Mouse (Mus musculus) liver, postnatal 0 days (tissue): ENCODE measurements around the gene Hoxc8. TPM values are rescaled to one million over a fixed set of nuclear protein-coding genes. Genes with fewer than 3 reads are reported as not detected.

ENCODE experiments used
- ATAC-seq: fragments of 200-750 bp; cut with Nextera tagmentation; 2 replicates; pipeline ENCODE4 v1.8.0; 2017; ENCODE audit warnings: mild to moderate bottlenecking, moderate library complexity
- DNase-seq: peaks from one replicate; pipeline ENCODE4 v3.0.0-alpha.2; 2016
- H3K27ac ChIP-seq: fragments of 300-500 bp; sonication (generic); 2 replicates; pipeline ENCODE4 v1.5.1; 2014; ENCODE audit warnings: antibody characterized with exemption, moderate library complexity, mild to moderate bottlenecking, low read depth
- H3K27me3 ChIP-seq: fragments of 300-500 bp; sonication (generic); 2 replicates; pipeline ENCODE4 v1.6.1; 2014; ENCODE audit warnings: low read length, control low read depth, mixed read lengths; ENCODE audit not compliant: insufficient read depth
- H3K36me3 ChIP-seq: fragments of 300-500 bp; sonication (generic); replicated peaks from 2 replicates; pipeline ENCODE4 v1.6.1; 2014; ENCODE audit warnings: mild to moderate bottlenecking, control low read depth, low read length, moderate library complexity, mixed read lengths; ENCODE audit not compliant: insufficient read depth
- H3K4me1 ChIP-seq: fragments of 300-500 bp; sonication (generic); 2 replicates; pipeline ENCODE4 v1.6.1; 2014; ENCODE audit warnings: antibody characterized with exemption, mild to moderate bottlenecking, control low read depth; ENCODE audit not compliant: insufficient read depth
- H3K4me2 ChIP-seq: fragments of 300-500 bp; sonication (generic); 2 replicates; pipeline ENCODE4 v1.6.1; 2014; ENCODE audit warnings: low read depth, mild to moderate bottlenecking, low read length, moderate library complexity, mixed read lengths
- H3K4me3 ChIP-seq: fragments of 300-500 bp; sonication (generic); 2 replicates; pipeline ENCODE4 v1.5.1; 2014; ENCODE audit warnings: low read depth, low read length
- H3K9ac ChIP-seq: fragments of 300-500 bp; sonication (generic); replicated peaks from 2 replicates; pipeline ENCODE4 v1.6.1; 2014; ENCODE audit warnings: mild to moderate bottlenecking, moderate library complexity
- H3K9me3 ChIP-seq: fragments of 300-500 bp; sonication (generic); 2 replicates; pipeline ENCODE4 v1.6.1; 2016; ENCODE audit warnings: mild to moderate bottlenecking, control low read depth, low read length, mixed read lengths
- CTCF ChIP-seq: sonication (generic); IDR thresholded peaks from 2 replicates; pipeline ENCODE4 v1.5.1; 2016; ENCODE audit warnings: antibody characterized with exemption, low read depth
- EP300 ChIP-seq: IDR thresholded peaks from 2 replicates; pipeline ENCODE4 v1.6.1; 2016; ENCODE audit warnings: antibody characterized with exemption, low read depth, mild to moderate bottlenecking
- WGBS: fragments of 180-500 bp; shearing (Covaris S2); extraction: QIAGEN DNeasy Blood & Tissue Kit; methylation state at CpG from one replicate; pipeline ENCODE4 v1.1.7; 2014; ENCODE audit not compliant: insufficient replicate concordance; 5-methylcytosine and 5-hydroxymethylcytosine counted together
- polyA plus RNA-seq: library from polyadenylated mRNA; unstranded; fragments of >200 nt; fragmentation: Nextera tagmentation; extraction: Ambion mirVana; gene quantifications from 2 replicates; pipeline ENCODE4 v1.2.1, GENCODE M21; 2015

The Hoxc8 gene
- polyA plus RNA-seq, 1 experiment from 2014 or later, result not detected

DNA sequence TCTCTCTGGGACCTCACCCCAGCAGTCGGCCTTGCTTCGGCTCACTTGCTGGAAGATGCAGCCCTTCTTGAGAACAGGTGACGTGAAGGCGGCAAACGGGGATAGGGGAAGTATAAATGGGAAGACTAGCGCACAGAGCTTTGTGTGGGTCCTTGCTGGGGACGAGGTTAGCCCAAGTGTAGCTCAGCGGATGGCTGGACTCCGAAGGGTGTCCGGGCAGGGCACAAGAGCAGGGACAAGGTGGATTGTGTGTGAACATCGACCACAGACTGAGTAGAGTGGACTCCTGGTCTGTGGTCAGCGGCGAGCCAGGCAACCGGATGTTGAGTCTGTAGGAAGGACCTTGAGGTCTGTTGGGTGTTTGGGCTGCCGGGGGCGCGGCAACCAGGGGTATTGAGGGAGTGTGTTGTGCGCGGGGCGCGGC is 14.7 kb upstream of the Hoxc8 start:
- WGBS, result 2% methylated on average over 21 of the region's 21 CpGs
- TF ChIP-seq EP300 (no peak), CTCF (no peak)

DNA sequence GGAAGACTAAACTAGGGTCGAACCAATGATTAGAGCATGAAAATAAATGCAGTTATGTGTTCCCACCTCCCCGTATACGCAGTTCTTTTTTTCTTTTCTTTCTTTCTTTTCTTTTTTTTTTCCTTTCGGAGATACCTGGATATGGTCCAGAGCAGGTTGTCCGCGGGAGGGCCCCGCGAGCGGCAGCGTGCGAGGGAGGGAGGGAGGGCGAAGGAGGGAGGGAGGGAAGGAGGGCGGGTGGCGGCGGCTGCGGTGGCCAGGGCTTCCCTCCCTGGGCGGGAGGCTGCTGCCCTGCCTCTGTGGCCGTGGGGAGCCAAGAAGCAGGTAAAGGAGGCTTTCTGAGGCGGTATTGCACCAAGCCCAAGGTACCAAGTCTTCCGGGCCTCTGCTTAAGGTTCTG is 14.2 kb upstream of the Hoxc8 start, which contains the start of gene Hoxc9:
Gene Hoxc9, plus strand, starts transcription at position 269 of the 400 bp plus-strand sequence.
- 1% methylated on average over 9 of the region's 20 CpGs for WGBS
- peaks cover 98% of the 10 kb centered on the region for H3K27me3 ChIP-seq

More for the DNA sequence above, 14.7 kb upstream of the Hoxc8 start:
- H3K36me3 ChIP-seq, result no peaks in the 10 kb centered on the region
- peaks cover 98% of the 10 kb centered on the region for H3K27me3 ChIP-seq
- ATAC-seq, result no peak
- H3K4me1 ChIP-seq, result peaks cover 8% of the 10 kb centered on the region
- no peak overlapping the region for H3K27ac ChIP-seq
- no peak overlapping the region for H3K9ac ChIP-seq
- no peaks in the 10 kb centered on the region for H3K9me3 ChIP-seq
- no peak for DNase-seq
- H3K4me3 ChIP-seq, result no peak overlapping the region
- H3K4me2 ChIP-seq, result no peak overlapping the region

DNA sequence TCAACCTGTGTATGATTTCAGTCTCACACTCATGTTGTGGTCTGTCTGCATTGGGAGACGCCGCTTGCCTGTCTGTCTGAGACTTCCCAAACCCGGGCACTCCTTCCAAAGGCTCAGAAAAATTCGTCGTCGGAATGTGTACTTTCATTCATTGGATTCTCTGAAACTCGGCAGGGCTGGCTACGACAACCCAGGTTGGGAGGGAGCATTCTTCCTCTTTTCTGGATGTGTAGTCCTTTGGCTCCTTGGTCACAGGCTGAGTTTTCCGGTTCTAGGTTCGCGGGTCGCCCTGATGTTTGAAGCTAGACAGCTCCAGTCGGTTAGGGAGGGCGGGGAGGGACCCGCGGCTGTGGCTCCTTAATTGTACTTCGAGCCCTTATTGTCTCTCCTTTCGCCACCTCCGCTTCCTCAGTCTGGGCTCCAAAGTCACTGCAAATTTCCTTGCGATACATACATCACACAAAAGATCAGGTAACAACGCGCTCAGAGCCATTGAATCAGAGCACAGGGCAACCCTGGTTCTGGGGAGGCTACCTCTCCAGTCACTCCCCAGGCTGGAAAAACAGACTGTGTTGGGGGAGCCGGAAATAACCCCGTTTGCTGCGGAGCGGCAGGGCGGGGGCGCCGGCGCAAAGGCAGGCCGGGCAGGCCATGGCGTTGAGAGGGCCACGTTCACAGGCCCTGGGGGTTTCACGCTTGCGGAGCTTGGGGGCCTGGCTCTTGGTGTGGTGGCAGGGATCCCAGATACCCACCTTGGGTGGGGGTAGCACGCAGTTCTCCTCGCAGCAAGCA is 13.6 kb upstream of the Hoxc8 start:
- Histone ChIP-seq H3K27ac (no peak overlapping the region), H3K9ac (no peak overlapping the region), H3K4me1 (peaks cover 12% of the 10 kb centered on the region), H3K27me3 (peaks cover 98% of the 10 kb centered on the region), H3K9me3 (no peaks in the 10 kb centered on the region), H3K4me3 (peak overlapping the region; percentile 39), H3K36me3 (no peaks in the 10 kb centered on the region), H3K4me2 (peak overlapping the region; percentile 52)
- ATAC-seq (no peak), DNase-seq (no peak)
- 3% methylated on average over 37 of the region's 37 CpGs for WGBS
- no peak for TF ChIP-seq CTCF
- TF ChIP-seq EP300, result no peak

More for the DNA sequence above, 14.2 kb upstream of the Hoxc8 start, which contains the start of gene Hoxc9:
- TF ChIP-seq CTCF, result no peak
- TF ChIP-seq EP300, result no peak
- DNase-seq, result no peak
- no peak within 1 kb of the TSS for H3K9ac ChIP-seq
- ATAC-seq, result no peak
- no peaks in the 10 kb centered on the region for H3K9me3 ChIP-seq
- peak within 1 kb of the TSS; percentile 39 for H3K4me3 ChIP-seq
- H3K36me3 ChIP-seq, result no peaks in the 10 kb centered on the region
- peak within 1 kb of the TSS; percentile 52 for H3K4me2 ChIP-seq
- peaks cover 8% of the 10 kb centered on the region for H3K4me1 ChIP-seq
- no peak within 1 kb of the TSS for H3K27ac ChIP-seq

DNA sequence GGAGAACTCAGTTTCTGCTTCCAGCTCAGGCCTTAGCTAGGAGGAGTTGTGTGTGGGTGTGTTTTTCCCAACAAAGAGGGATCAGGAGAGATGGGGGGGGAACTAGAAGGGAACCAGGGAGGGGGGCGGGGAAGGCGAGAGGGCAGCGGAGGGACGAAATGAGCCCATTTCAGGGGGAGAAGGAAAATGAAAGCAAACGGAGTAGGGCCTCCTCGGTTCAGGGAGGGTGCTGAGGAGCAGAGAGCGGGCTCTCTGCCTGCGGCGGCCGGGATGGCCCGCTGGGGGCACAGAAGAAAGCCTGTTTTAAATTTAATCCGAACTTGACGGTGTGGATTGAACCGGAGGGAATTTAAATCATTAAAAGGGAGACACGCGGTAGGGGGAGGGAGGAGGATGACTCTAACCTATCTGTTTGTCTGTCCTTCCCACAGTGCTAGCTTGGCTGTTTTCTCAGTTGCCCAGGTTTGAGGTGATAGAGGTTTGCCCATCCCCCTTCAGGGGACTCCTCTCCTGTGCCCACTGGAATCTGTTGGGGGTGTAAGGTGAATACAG is 12.9 kb upstream of the Hoxc8 start:
- TF ChIP-seq EP300 (no peak), CTCF (no peak)
- 5% methylated on average over 16 of the region's 16 CpGs for WGBS
- peak overlapping the region; percentile 39 for H3K4me3 ChIP-seq
- H3K4me2 ChIP-seq, result peak overlapping the region; percentile 52
- no peaks in the 10 kb centered on the region for H3K36me3 ChIP-seq
- no peak overlapping the region for H3K9ac ChIP-seq
- H3K9me3 ChIP-seq, result no peaks in the 10 kb centered on the region
- DNase-seq (no peak), ATAC-seq (no peak)
- H3K27me3 ChIP-seq, result peaks cover 98% of the 10 kb centered on the region
- peaks cover 13% of the 10 kb centered on the region for H3K4me1 ChIP-seq
- H3K27ac ChIP-seq, result no peak overlapping the region

DNA sequence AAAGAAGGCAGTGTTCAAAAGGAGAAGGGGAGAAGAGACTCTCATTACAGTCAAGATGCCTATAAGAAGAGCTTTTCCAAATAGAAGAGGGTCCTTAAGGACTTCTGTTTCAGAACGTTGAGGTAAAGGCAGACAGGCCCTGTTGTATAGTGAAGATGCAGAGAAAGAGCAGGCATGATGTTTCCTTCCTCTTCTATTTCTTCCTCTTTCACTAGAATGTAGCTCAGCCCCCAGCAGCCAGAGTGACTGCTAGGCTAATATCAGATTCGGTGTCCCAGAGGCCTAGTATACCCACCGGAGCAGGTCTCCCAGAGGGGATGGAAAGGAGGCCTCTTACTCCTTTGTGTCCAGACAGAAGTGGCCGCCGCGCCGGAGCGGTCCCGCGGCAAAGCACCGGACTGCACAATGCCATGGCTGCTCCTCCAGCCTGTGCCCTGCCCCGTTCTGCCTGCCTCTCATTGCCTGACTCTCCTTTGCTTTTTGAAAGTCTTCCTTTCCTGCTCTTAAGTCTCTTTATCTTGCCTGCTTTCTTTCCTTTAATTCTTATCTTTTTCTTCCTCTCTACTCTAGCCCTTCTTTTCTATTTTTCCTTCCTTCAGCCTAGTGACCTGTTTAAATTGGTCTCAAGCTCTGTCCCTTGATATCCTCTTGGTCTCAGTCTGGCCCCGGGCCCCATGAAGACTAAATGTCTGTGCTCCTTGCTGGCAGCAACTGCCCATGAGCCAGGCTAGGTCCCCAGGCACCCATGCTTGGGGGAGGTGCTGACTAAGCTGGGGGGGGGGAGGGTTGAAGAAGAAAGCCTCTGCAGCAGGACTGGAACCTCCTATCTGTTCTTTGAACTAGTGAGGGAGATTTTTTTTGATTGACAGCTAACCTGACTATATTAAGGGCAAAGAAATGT is 11.5 kb upstream of the Hoxc8 start:
- H3K9ac ChIP-seq, result no peak overlapping the region
- no peak for ATAC-seq
- WGBS, result 5% methylated on average over 13 of the region's 13 CpGs
- H3K4me3 ChIP-seq, result no peak overlapping the region
- H3K27ac ChIP-seq, result no peak overlapping the region
- peaks cover 98% of the 10 kb centered on the region for H3K27me3 ChIP-seq
- peaks cover 13% of the 10 kb centered on the region for H3K4me1 ChIP-seq
- no peaks in the 10 kb centered on the region for H3K36me3 ChIP-seq
- H3K9me3 ChIP-seq, result no peaks in the 10 kb centered on the region
- no peak for DNase-seq
- TF ChIP-seq CTCF (no peak), EP300 (no peak)
- H3K4me2 ChIP-seq, result no peak overlapping the region

DNA sequence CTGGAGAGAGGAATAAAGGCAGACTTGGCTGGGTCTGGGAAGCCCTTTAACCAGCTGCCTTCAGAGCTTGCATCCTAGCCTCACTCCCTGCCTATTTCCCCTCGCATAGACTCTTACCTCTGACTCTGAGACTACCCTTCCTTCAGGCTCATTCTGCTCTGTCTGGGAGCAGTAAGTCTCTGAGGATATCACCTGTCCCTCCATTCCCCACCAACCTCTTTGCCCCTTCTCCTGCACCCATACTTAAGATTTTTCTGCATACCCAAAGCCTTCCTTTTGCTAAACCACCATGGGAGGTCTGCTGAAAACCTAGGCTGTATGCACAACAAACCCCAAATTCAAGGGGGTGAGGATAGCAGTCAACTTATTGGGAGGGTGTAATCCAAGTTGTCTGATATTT is 10.5 kb upstream of the Hoxc8 start:
- H3K27ac ChIP-seq, result no peak overlapping the region
- H3K27me3 ChIP-seq, result peaks cover 98% of the 10 kb centered on the region
- H3K4me1 ChIP-seq, result peaks cover 13% of the 10 kb centered on the region
- H3K4me3 ChIP-seq, result no peak overlapping the region
- no peaks in the 10 kb centered on the region for H3K9me3 ChIP-seq
- 22% methylated on average over 1 of the region's 1 CpGs for WGBS
- H3K4me2 ChIP-seq, result no peak overlapping the region
- TF ChIP-seq EP300, result no peak
- no peak for TF ChIP-seq CTCF
- no peaks in the 10 kb centered on the region for H3K36me3 ChIP-seq
- no peak for ATAC-seq
- no peak overlapping the region for H3K9ac ChIP-seq
- DNase-seq, result no peak
